Mouse (Mus musculus) kidney, adult 2 months (tissue): ENCODE measurements around the gene Ch25h.

Experiments used
- CTCF ChIP-seq: fragments of 200-500 bp; conservative IDR thresholded peaks from 2 replicates; pipeline ENCODE4 v1.5.1; 2011; ENCODE audit warnings: low read depth, mild to moderate bottlenecking, control low read depth, low read length, moderate library complexity, mixed read lengths; ENCODE audit not compliant: insufficient read depth, insufficient read length
- POLR2A ChIP-seq: fragments of 200-500 bp; IDR thresholded peaks from one replicate; pipeline ENCODE4 v1.6.1; 2011; ENCODE audit warnings: low read depth, low read length, control low read depth

DNA sequence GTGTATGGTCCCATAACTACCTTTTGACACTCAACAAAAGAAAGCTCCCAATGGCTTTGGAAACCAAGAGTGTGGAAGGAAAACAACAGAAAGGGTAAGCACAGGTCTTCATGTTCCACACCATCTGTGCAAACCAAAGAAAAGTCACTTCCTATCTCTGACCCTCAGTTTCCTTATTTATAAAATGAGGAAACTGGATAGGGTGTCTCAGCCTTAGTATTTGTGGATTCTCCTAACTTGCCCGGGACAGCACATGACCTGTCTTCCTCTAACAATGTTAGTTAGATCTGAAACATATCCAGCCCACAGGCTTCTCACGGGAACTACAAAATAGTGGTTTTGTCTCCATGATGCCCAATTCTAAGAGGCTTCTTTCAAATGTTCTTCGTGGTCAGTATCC, 10.5 kb downstream of the Ch25h start:
- TF ChIP-seq POLR2A (no peak), CTCF (no peak)
